Mouse (Mus musculus): ENCODE measurements around the gene Cyp3a13. TPM values are rescaled to one million over a fixed set of nuclear protein-coding genes. Genes with fewer than 3 reads are reported as not detected.

The Cyp3a13 gene
- polyA plus RNA-seq, 1 experiment from 2014 or later, result 0.33 TPM

GRCm38 (mm10) chr5:137922171-137922570, 752 bp upstream of the Cyp3a13 start:
- ATAC-seq (ENCODE audit: insufficient number of reproducible peaks, low FRiP score, low TSS enrichment, low read depth), result no peak
- Histone ChIP-seq H3K9me3 (replicated peaks) (no peaks in the 10 kb centered on the region), H3K36me3 (no peaks in the 10 kb centered on the region), H3K27me3 (no peaks in the 10 kb centered on the region), H3K4me1 (no peaks in the 10 kb centered on the region), H3K27ac (replicated peaks) (no peak overlapping the region), H3K9ac (no peak overlapping the region), H3K4me3 (replicated peaks) (no peak overlapping the region), H3K4me2 (replicated peaks) (no peak overlapping the region)

- 55% methylated on average over 6 of the region's 6 CpGs for WGBS
- H3K4me3 ChIP-seq (replicated peaks), result no peak overlapping the region
- no peaks in the 10 kb centered on the region for H3K36me3 ChIP-seq
- no peaks in the 10 kb centered on the region for H3K27me3 ChIP-seq
- ATAC-seq (ENCODE audit: insufficient number of reproducible peaks, low FRiP score, low TSS enrichment, low read depth), result no peak
- H3K9me3 ChIP-seq (replicated peaks), result no peaks in the 10 kb centered on the region
- no peaks in the 10 kb centered on the region for H3K4me1 ChIP-seq
- no peak overlapping the region for H3K27ac ChIP-seq (replicated peaks)
- H3K9ac ChIP-seq, result no peak overlapping the region
- no peak overlapping the region for H3K4me2 ChIP-seq (replicated peaks)
Observed at GRCm38 (mm10) chr5:137915550-137915949, 5.9 kb downstream of the Cyp3a13 start.

GRCm38 (mm10) chr5:137914508-137914907, 6.9 kb downstream of the Cyp3a13 start:
- no peaks in the 10 kb centered on the region for H3K36me3 ChIP-seq
- no peak overlapping the region for H3K4me3 ChIP-seq (replicated peaks)
- no peaks in the 10 kb centered on the region for H3K4me1 ChIP-seq
- H3K27ac ChIP-seq (replicated peaks), result no peak overlapping the region
- H3K9ac ChIP-seq, result no peak overlapping the region
- ATAC-seq (ENCODE audit: insufficient number of reproducible peaks, low FRiP score, low TSS enrichment, low read depth), result no peak
- H3K27me3 ChIP-seq, result no peaks in the 10 kb centered on the region
- H3K4me2 ChIP-seq (replicated peaks), result no peak overlapping the region
- H3K9me3 ChIP-seq (replicated peaks), result no peaks in the 10 kb centered on the region

- Histone ChIP-seq H3K36me3 (no peaks in the 10 kb centered on the region), H3K4me3 (replicated peaks) (no peak overlapping the region), H3K4me1 (no peaks in the 10 kb centered on the region), H3K27ac (replicated peaks) (no peak overlapping the region), H3K9me3 (replicated peaks) (no peaks in the 10 kb centered on the region), H3K4me2 (replicated peaks) (no peak overlapping the region), H3K27me3 (no peaks in the 10 kb centered on the region), H3K9ac (no peak overlapping the region)
- 65% methylated on average over 3 of the region's 3 CpGs for WGBS
- ATAC-seq (ENCODE audit: insufficient number of reproducible peaks, low FRiP score, low TSS enrichment, low read depth), result no peak
Observed at GRCm38 (mm10) chr5:137909564-137910262, 11.7 kb downstream of the Cyp3a13 start.

- Histone ChIP-seq H3K4me3 (replicated peaks) (no peak overlapping the region), H3K9ac (no peak overlapping the region), H3K27me3 (no peaks in the 10 kb centered on the region), H3K27ac (replicated peaks) (no peak overlapping the region), H3K36me3 (no peaks in the 10 kb centered on the region), H3K4me1 (no peaks in the 10 kb centered on the region), H3K4me2 (replicated peaks) (no peak overlapping the region), H3K9me3 (replicated peaks) (no peaks in the 10 kb centered on the region)
- no peak for ATAC-seq (ENCODE audit: insufficient number of reproducible peaks, low FRiP score, low TSS enrichment, low read depth)
- 57% methylated on average over 1 of the region's 1 CpGs for WGBS
Observed at GRCm38 (mm10) chr5:137897812-137898211, 23.6 kb downstream of the Cyp3a13 start.

GRCm38 (mm10) chr5:137892954-137893353, 28.5 kb downstream of the Cyp3a13 start:
- Histone ChIP-seq H3K27ac (replicated peaks) (no peak overlapping the region), H3K27me3 (no peaks in the 10 kb centered on the region), H3K4me2 (replicated peaks) (no peak overlapping the region), H3K4me3 (replicated peaks) (no peak overlapping the region), H3K9ac (no peak overlapping the region), H3K9me3 (replicated peaks) (no peaks in the 10 kb centered on the region), H3K36me3 (no peaks in the 10 kb centered on the region), H3K4me1 (no peaks in the 10 kb centered on the region)
- ATAC-seq (ENCODE audit: insufficient number of reproducible peaks, low FRiP score, low TSS enrichment, low read depth), result no peak
- WGBS, result 36% methylated on average over 1 of the region's 1 CpGs

GRCm38 (mm10) chr5:137887666-137888065, 33.8 kb downstream of the Cyp3a13 start:
- Histone ChIP-seq H3K4me3 (replicated peaks) (no peak overlapping the region), H3K4me1 (no peaks in the 10 kb centered on the region), H3K27me3 (no peaks in the 10 kb centered on the region), H3K9me3 (replicated peaks) (no peaks in the 10 kb centered on the region), H3K27ac (replicated peaks) (no peak overlapping the region), H3K9ac (no peak overlapping the region), H3K4me2 (replicated peaks) (no peak overlapping the region), H3K36me3 (no peaks in the 10 kb centered on the region)
- 79% methylated on average over 1 of the region's 1 CpGs for WGBS
- no peak for ATAC-seq (ENCODE audit: insufficient number of reproducible peaks, low FRiP score, low TSS enrichment, low read depth)

- ATAC-seq (ENCODE audit: insufficient number of reproducible peaks, low FRiP score, low TSS enrichment, low read depth), result no peak
- H3K9ac ChIP-seq, result no peak overlapping the region
- no peak overlapping the region for H3K27ac ChIP-seq (replicated peaks)
- no peaks in the 10 kb centered on the region for H3K36me3 ChIP-seq
- H3K9me3 ChIP-seq (replicated peaks), result no peaks in the 10 kb centered on the region
- WGBS, result 4% methylated on average over 2 of the region's 2 CpGs
- H3K4me2 ChIP-seq (replicated peaks), result no peak overlapping the region
- no peak overlapping the region for H3K4me3 ChIP-seq (replicated peaks)
- no peaks in the 10 kb centered on the region for H3K4me1 ChIP-seq
- no peaks in the 10 kb centered on the region for H3K27me3 ChIP-seq
Observed at GRCm38 (mm10) chr5:137885894-137886293, 35.5 kb downstream of the Cyp3a13 start.

- no peak overlapping the region for H3K9ac ChIP-seq
- H3K36me3 ChIP-seq, result no peaks in the 10 kb centered on the region
- H3K27me3 ChIP-seq, result no peaks in the 10 kb centered on the region
- H3K4me3 ChIP-seq (replicated peaks), result no peak overlapping the region
- H3K9me3 ChIP-seq (replicated peaks), result no peaks in the 10 kb centered on the region
- no peak for ATAC-seq (ENCODE audit: insufficient number of reproducible peaks, low FRiP score, low TSS enrichment, low read depth)
- no peaks in the 10 kb centered on the region for H3K4me1 ChIP-seq
- no peak overlapping the region for H3K4me2 ChIP-seq (replicated peaks)
- H3K27ac ChIP-seq (replicated peaks), result no peak overlapping the region
- WGBS, result 78% methylated on average over 3 of the region's 3 CpGs
Observed at GRCm38 (mm10) chr5:137883345-137883744, 38.1 kb downstream of the Cyp3a13 start.

GRCm38 (mm10) chr5:137882922-137883321, 38.5 kb downstream of the Cyp3a13 start:
- H3K27ac ChIP-seq (replicated peaks), result no peak overlapping the region
- H3K4me3 ChIP-seq (replicated peaks), result no peak overlapping the region
- no peaks in the 10 kb centered on the region for H3K27me3 ChIP-seq
- H3K9ac ChIP-seq, result no peak overlapping the region
- H3K9me3 ChIP-seq (replicated peaks), result no peaks in the 10 kb centered on the region
- ATAC-seq (ENCODE audit: insufficient number of reproducible peaks, low FRiP score, low TSS enrichment, low read depth), result no peak
- no peaks in the 10 kb centered on the region for H3K36me3 ChIP-seq
- H3K4me2 ChIP-seq (replicated peaks), result no peak overlapping the region
- WGBS, result 75% methylated on average over 4 of the region's 4 CpGs
- H3K4me1 ChIP-seq, result no peaks in the 10 kb centered on the region

GRCm38 (mm10) chr5:137877860-137878259, 43.6 kb downstream of the Cyp3a13 start:
- Histone ChIP-seq H3K9me3 (replicated peaks) (no peaks in the 10 kb centered on the region), H3K4me3 (replicated peaks) (no peak overlapping the region), H3K36me3 (no peaks in the 10 kb centered on the region), H3K27me3 (no peaks in the 10 kb centered on the region), H3K4me1 (no peaks in the 10 kb centered on the region), H3K9ac (no peak overlapping the region), H3K4me2 (replicated peaks) (no peak overlapping the region), H3K27ac (replicated peaks) (no peak overlapping the region)
- ATAC-seq (ENCODE audit: insufficient number of reproducible peaks, low FRiP score, low TSS enrichment, low read depth), result no peak
- WGBS, result 57% methylated on average over 2 of the region's 2 CpGs

GRCm38 (mm10) chr5:137875054-137875453, 46.4 kb downstream of the Cyp3a13 start:
- H3K9ac ChIP-seq, result no peak overlapping the region
- H3K4me3 ChIP-seq (replicated peaks), result no peak overlapping the region
- no peaks in the 10 kb centered on the region for H3K4me1 ChIP-seq
- no peak for ATAC-seq (ENCODE audit: insufficient number of reproducible peaks, low FRiP score, low TSS enrichment, low read depth)
- H3K4me2 ChIP-seq (replicated peaks), result no peak overlapping the region
- 83% methylated on average over 2 of the region's 2 CpGs for WGBS
- no peaks in the 10 kb centered on the region for H3K9me3 ChIP-seq (replicated peaks)
- H3K36me3 ChIP-seq, result no peaks in the 10 kb centered on the region
- no peak overlapping the region for H3K27ac ChIP-seq (replicated peaks)
- no peaks in the 10 kb centered on the region for H3K27me3 ChIP-seq

Data from embryonic facial prominence, embryonic 15.5 days (tissue).